In the genomic region with DNA sequence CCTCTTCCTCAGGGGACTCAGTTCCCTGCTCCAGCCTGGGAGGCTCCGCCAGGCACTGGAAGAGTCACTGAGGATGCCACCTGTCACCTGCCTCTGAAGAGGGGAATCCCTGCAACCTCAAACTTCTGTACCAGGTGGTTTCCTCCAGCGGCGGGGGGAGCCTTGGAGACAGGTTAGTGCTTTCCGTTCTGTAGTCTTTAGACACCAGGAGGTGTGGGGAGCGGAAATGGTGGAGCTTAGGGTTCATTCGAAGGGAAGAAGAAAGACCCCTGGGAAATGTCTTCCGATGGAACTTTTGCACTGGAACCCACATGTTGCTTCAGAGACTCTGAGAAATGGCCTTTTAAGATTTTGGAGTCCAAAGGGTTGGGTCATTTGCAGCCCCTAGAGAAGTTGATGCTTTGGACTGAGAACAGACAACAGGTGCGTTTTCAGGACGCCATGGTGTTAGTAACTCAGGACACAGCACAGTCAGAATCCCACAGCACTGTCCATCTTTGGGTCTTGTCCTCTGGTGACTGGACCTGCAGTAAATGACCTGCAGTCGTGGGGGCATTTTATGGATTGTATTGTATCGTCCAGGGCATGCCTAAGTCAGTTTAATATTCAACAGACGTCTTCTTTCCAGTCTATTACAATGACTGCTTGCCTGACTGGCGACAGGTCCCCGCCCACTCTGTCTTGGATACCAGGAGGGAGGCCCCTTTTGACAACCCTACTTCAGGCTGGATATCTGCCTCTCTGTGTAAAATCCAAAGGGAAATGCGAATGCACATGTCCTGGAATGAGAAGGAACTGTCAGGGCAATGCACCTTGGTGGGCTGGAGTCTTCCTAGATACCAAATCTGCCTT, we compare ENCODE assay signal across 7 mouse cellular contexts. TPM values are rescaled to one million over a fixed set of nuclear protein-coding genes. Genes with fewer than 3 reads are reported as not detected.
DNase-seq lines count a peak whose midpoint lies in the region; ATAC-seq and TF ChIP-seq lines count a peak whose summit lies in the region.

No protein-coding gene starts in this region.

- TF ChIP-seq EP300 in ES-Bruce4 (IDR thresholded peaks at IDR 0.05; ENCODE audit: insufficient read depth, low read depth, low read length): no peak
- no peak for TF ChIP-seq EP300 in liver, postnatal 0 days (IDR thresholded peaks at IDR 0.05; ENCODE audit: low read depth)

- no peak overlapping the region for H3K27ac ChIP-seq in ES-Bruce4 (ENCODE audit: insufficient read depth, low read length)
- no peak overlapping the region for H3K27ac ChIP-seq in embryonic facial prominence, embryonic 10.5 days (replicated peaks)
- H3K27ac ChIP-seq in intestine, embryonic 14.5 days (ENCODE audit: low read depth): no peak overlapping the region
- H3K27ac ChIP-seq in liver, postnatal 0 days (ENCODE audit: low read depth): no peak overlapping the region

- no peak; the same call in 1 of the 2 replicates for ATAC-seq in intestine, embryonic 14.5 days (replicated peaks; ENCODE audit: low FRiP score, low TSS enrichment, low read depth)
- ATAC-seq in liver, postnatal 0 days: no peak

- H3K4me1 ChIP-seq in ES-Bruce4 (ENCODE audit: control insufficient read depth, insufficient read depth, low read length): no peaks in the 10 kb centered on the region
- peaks cover 44% of the 10 kb centered on the region for H3K4me1 ChIP-seq in embryonic facial prominence, embryonic 10.5 days
- peaks cover 22% of the 10 kb centered on the region for H3K4me1 ChIP-seq in intestine, embryonic 14.5 days (replicated peaks; ENCODE audit: control insufficient read depth, insufficient read depth, low read length)
- peaks cover 55% of the 10 kb centered on the region for H3K4me1 ChIP-seq in liver, postnatal 0 days (ENCODE audit: insufficient read depth)

- no peaks in the 10 kb centered on the region for H3K36me3 ChIP-seq in ES-Bruce4 (ENCODE audit: control insufficient read depth, insufficient read depth, low read length, poor library complexity, severe bottlenecking)
- no peaks in the 10 kb centered on the region for H3K36me3 ChIP-seq in embryonic facial prominence, embryonic 10.5 days (replicated peaks)
- no peaks in the 10 kb centered on the region for H3K36me3 ChIP-seq in intestine, embryonic 14.5 days (ENCODE audit: control insufficient read depth, insufficient read depth, low read length)
- H3K36me3 ChIP-seq in liver, postnatal 0 days (replicated peaks; ENCODE audit: insufficient read depth, low read length): 0 out of 2 replicates have a peak, but pooled peaks cover 2% of the 10 kb centered on the region

- TF ChIP-seq POLR2A in ES-Bruce4 (IDR thresholded peaks at IDR 0.05; ENCODE audit: insufficient read depth, low read length): no peak

- H3K4me3 ChIP-seq in ES-Bruce4 (ENCODE audit: low read depth, low read length): peak overlapping the region; percentile 78
- H3K4me3 ChIP-seq in embryonic facial prominence, embryonic 10.5 days: peak overlapping the region; percentile 87
- peak overlapping the region; percentile 78 for H3K4me3 ChIP-seq in intestine, embryonic 14.5 days (ENCODE audit: low read depth, low read length)
- H3K4me3 ChIP-seq in liver, postnatal 0 days (ENCODE audit: low read depth, low read length): peak overlapping the region; percentile 74

- intact Hi-C loops in left cerebral cortex, postnatal 25 days (cut with DNase I): no loop called here

- H3K9ac ChIP-seq in ES-Bruce4 (ENCODE audit: low read depth, poor library complexity, severe bottlenecking): no peak overlapping the region
- H3K9ac ChIP-seq in intestine, embryonic 14.5 days (ENCODE audit: low read length): no peak overlapping the region
- H3K9ac ChIP-seq in liver, postnatal 0 days (replicated peaks): peak overlapping the region; percentile 93

- H3K27me3 ChIP-seq in ES-Bruce4 (ENCODE audit: control insufficient read depth, insufficient read depth, low read length, poor library complexity, severe bottlenecking): 0 out of 2 replicates have a peak, but pooled peaks cover 1% of the 10 kb centered on the region
- H3K27me3 ChIP-seq in embryonic facial prominence, embryonic 10.5 days (replicated peaks; ENCODE audit: low read depth, poor library complexity, severe bottlenecking): peaks cover 23% of the 10 kb centered on the region
- H3K27me3 ChIP-seq in intestine, embryonic 14.5 days (replicated peaks; ENCODE audit: control insufficient read depth, insufficient read depth, low read length): no peaks in the 10 kb centered on the region
- H3K27me3 ChIP-seq in liver, postnatal 0 days (ENCODE audit: insufficient read depth, low read length): no peaks in the 10 kb centered on the region

- peak overlapping the region; percentile 79 for H3K4me2 ChIP-seq in intestine, embryonic 14.5 days (ENCODE audit: low read length)
- H3K4me2 ChIP-seq in liver, postnatal 0 days (ENCODE audit: low read depth, low read length): peak overlapping the region; percentile 100

- no peak for TF ChIP-seq CTCF in ES-Bruce4 (IDR thresholded peaks at IDR 0.05; ENCODE audit: low read depth, low read length)
- TF ChIP-seq CTCF in liver, postnatal 0 days (IDR thresholded peaks at IDR 0.05; ENCODE audit: low read depth): no peak

- 34% methylated on average over 15 of the region's 15 CpGs for WGBS in embryonic facial prominence, embryonic 10.5 days
- WGBS in intestine, embryonic 14.5 days: 29% methylated on average over 15 of the region's 15 CpGs
- 47% methylated on average over 15 of the region's 15 CpGs for WGBS in liver, postnatal 0 days (ENCODE audit: insufficient replicate concordance)

- H3K9me3 ChIP-seq in ES-Bruce4 (replicated peaks; ENCODE audit: control insufficient read depth, insufficient read depth, low read length, poor library complexity, severe bottlenecking): no peaks in the 10 kb centered on the region
- H3K9me3 ChIP-seq in embryonic facial prominence, embryonic 10.5 days: no peaks in the 10 kb centered on the region
- no peaks in the 10 kb centered on the region for H3K9me3 ChIP-seq in intestine, embryonic 14.5 days (ENCODE audit: control insufficient read depth, low read length)
- H3K9me3 ChIP-seq in liver, postnatal 0 days (ENCODE audit: low read length): no peaks in the 10 kb centered on the region

- DNase-seq in embryonic facial prominence, embryonic 10.5 days (ENCODE audit: low spot score): no peak
- DNase-seq in intestine, embryonic 14.5 days (ENCODE audit: low spot score): peak; percentile 60
- DNase-seq in liver, postnatal 0 days: no peak
- DNase-seq in spleen, postnatal 10 days (ENCODE audit: low spot score in 2 of 2): peak; percentile 33 to 59
- DNase-seq in left cerebral cortex, postnatal 25 days (ENCODE audit: low spot score in 2 of 2): no peak
- DNase-seq in layer of hippocampus, adult 11-12 months (ENCODE audit: low spot score): no peak

RNA-seq across cellular contexts. Expression of gene Foxj2, which starts 1.3 kb away (rescaled TPM):
- 10.9 and 11.6 TPM in 2 replicates for polyA plus RNA-seq in ES-Bruce4 (2011; ENCODE audit: insufficient read depth, insufficient read length, low read depth, missing spikeins)
- polyA plus RNA-seq in embryonic facial prominence, embryonic 10.5 days (2016; fragmentation: Nextera tagmentation; extraction: Ambion mirVana): 2.9 and 3.0 TPM in 2 replicates
- polyA plus RNA-seq in intestine, embryonic 14.5 days (2014; fragmentation: Nextera tagmentation; extraction: Ambion mirVana): 6.4 and 6.9 TPM in 2 replicates
- polyA plus RNA-seq in liver, postnatal 0 days (2015; fragmentation: Nextera tagmentation; extraction: Ambion mirVana): 1.0 and 1.2 TPM in 2 replicates
- 10 to 100 TPM; 27.1 to 28.6 TPM for total RNA-seq in left cerebral cortex, postnatal 25 days (2021)

RNA-seq across cellular contexts. Expression of gene Slc2a3, which starts 19.6 kb away (rescaled TPM):
- 1,494 and 1,686 TPM in 2 replicates for polyA plus RNA-seq in ES-Bruce4 (2011; ENCODE audit: insufficient read depth, insufficient read length, low read depth, missing spikeins)
- polyA plus RNA-seq in embryonic facial prominence, embryonic 10.5 days (2016; fragmentation: Nextera tagmentation; extraction: Ambion mirVana): 55.4 and 68.4 TPM in 2 replicates
- polyA plus RNA-seq in intestine, embryonic 14.5 days (2014; fragmentation: Nextera tagmentation; extraction: Ambion mirVana): 17.6 and 21.5 TPM in 2 replicates
- 7.3 and 8.5 TPM in 2 replicates for polyA plus RNA-seq in liver, postnatal 0 days (2015; fragmentation: Nextera tagmentation; extraction: Ambion mirVana)
- 100 to 1,000 TPM; 142 to 156 TPM for total RNA-seq in left cerebral cortex, postnatal 25 days (2021)

RNA-seq across cellular contexts. Expression of gene C3ar1, which starts 34.9 kb away (rescaled TPM):
- 0.15 TPM in 1 of 2 replicates, not detected in the other for polyA plus RNA-seq in ES-Bruce4 (2011; ENCODE audit: insufficient read depth, insufficient read length, low read depth, missing spikeins)
- 1.1 and 1.5 TPM in 2 replicates for polyA plus RNA-seq in embryonic facial prominence, embryonic 10.5 days (2016; fragmentation: Nextera tagmentation; extraction: Ambion mirVana)
- polyA plus RNA-seq in intestine, embryonic 14.5 days (2014; fragmentation: Nextera tagmentation; extraction: Ambion mirVana): 1.8 and 1.9 TPM in 2 replicates
- polyA plus RNA-seq in liver, postnatal 0 days (2015; fragmentation: Nextera tagmentation; extraction: Ambion mirVana): 1.8 and 2.1 TPM in 2 replicates
- total RNA-seq in left cerebral cortex, postnatal 25 days (2021): under 1 TPM; 0.60 to 0.66 TPM

RNA-seq across cellular contexts. Expression of gene Necap1, which starts 53.2 kb away (rescaled TPM):
- 63.8 and 66.1 TPM in 2 replicates for polyA plus RNA-seq in ES-Bruce4 (2011; ENCODE audit: insufficient read depth, insufficient read length, low read depth, missing spikeins)
- polyA plus RNA-seq in embryonic facial prominence, embryonic 10.5 days (2016; fragmentation: Nextera tagmentation; extraction: Ambion mirVana): 54.8 and 58.2 TPM in 2 replicates
- polyA plus RNA-seq in intestine, embryonic 14.5 days (2014; fragmentation: Nextera tagmentation; extraction: Ambion mirVana): 50.2 and 55.1 TPM in 2 replicates
- polyA plus RNA-seq in liver, postnatal 0 days (2015; fragmentation: Nextera tagmentation; extraction: Ambion mirVana): 18.5 and 19.6 TPM in 2 replicates
- 100 to 1,000 TPM; 188 to 202 TPM for total RNA-seq in left cerebral cortex, postnatal 25 days (2021)

Comparison
In these comparisons a context has a peak if more than half of its experiments do, and no peak if none do; other contexts are left out.
1. DNase-seq: peak in intestine, embryonic 14.5 days (single experiment) and spleen, postnatal 10 days (2 of 2); none in embryonic facial prominence, embryonic 10.5 days (single experiment), liver, postnatal 0 days (single experiment), left cerebral cortex, postnatal 25 days (0 of 2) and layer of hippocampus, adult 11-12 months (single experiment).
2. RNA of gene Slc2a3, which starts 19.6 kb away (polyA plus RNA-seq): 1,494 to 1,686 TPM in ES-Bruce4; 55.4 to 68.4 TPM in embryonic facial prominence, embryonic 10.5 days, 17.6 to 21.5 TPM in intestine, embryonic 14.5 days and 7.3 to 8.5 TPM in liver, postnatal 0 days; every median in the first group is over 10 times any median in the second.
3. Peak in every context shown above with its lines, with median percentiles within 50 percentile points of each other: H3K4me3 ChIP-seq.